Mouse (Mus musculus): Measurements from ENCODE around the gene Ube2h. TPM values are rescaled to one million over a fixed set of nuclear protein-coding genes. Genes with fewer than 3 reads are reported as not detected.
A peak's percentile ranks its signal among the peaks of the same experiment; 100 is the strongest.

Gene Ube2h
- total RNA-seq, 2 experiments from 2014 or later: 90.5 to 94.2 TPM

GRCm38 (mm10) chr6:30173551-30174460, 130.5 kb downstream of the Ube2h start:
- intact Hi-C loops (cut with DNase I): no loop called here
- DNase-seq (ENCODE audit: low spot score in 2 of 2): no peak

GRCm38 (mm10) chr6:30172820-30173550, 131.4 kb downstream of the Ube2h start:
- intact Hi-C loops (cut with DNase I): no loop called here

DNA sequence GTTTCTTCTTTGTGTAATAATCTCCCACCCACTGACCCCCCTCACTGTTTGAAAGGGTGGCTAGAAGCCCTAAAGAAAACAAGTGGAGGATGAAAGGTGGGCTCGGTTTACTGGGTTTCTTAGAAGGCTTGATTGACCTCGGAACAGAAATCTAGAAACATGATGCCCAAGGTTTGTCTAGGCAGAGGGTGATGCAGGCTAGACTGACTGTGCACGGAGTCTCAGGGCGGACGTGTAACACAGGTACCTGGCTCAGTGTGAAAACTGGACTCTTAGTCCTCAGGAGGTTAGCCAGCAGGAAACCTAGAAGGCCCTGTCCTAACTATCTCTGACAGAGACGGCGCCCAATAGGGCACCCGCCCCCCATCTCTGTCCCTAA, 131.9 kb downstream of the Ube2h start:
- intact Hi-C loops (cut with DNase I): no loop called here
- no peak for DNase-seq (ENCODE audit: low spot score in 2 of 2)

More at GRCm38 (mm10) chr6:30172820-30173550, 131.4 kb downstream of the Ube2h start:
- DNase-seq (ENCODE audit: low spot score in 2 of 2): no peak

DNA sequence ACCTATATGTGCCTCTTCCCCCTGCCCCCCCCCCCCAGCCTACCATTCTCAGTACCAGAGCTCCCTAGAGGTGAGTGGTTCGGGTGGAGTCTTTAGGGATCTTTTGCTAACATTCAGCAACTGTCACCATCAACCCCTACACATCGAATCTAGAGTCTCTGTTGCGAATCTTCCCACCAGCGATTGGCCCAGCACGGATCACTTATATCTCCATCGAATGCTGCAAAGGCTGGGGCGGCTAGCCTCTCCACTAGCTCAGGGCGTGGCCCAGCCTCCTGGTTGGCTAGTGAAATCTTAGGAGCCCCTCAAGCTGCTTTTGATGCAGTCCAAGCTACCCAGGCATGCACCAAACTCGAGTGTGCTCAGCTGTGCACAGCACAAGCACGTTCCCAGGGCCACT, 132.4 kb downstream of the Ube2h start:
- intact Hi-C loops (cut with DNase I): no loop called here
- DNase-seq (ENCODE audit: low spot score in 2 of 2): no peak

GRCm38 (mm10) chr6:30171226-30171625, 133.1 kb downstream of the Ube2h start:
- DNase-seq (ENCODE audit: low spot score in 2 of 2): no peak
- intact Hi-C loops (cut with DNase I): no loop called here

- intact Hi-C loops (cut with DNase I): no loop called here
Observed at GRCm38 (mm10) chr6:30169148-30169547, 135.2 kb downstream of the Ube2h start.

GRCm38 (mm10) chr6:30168275-30168674, 136.1 kb downstream of the Ube2h start:
- intact Hi-C loops (cut with DNase I): no loop called here
- DNase-seq (ENCODE audit: low spot score in 2 of 2): no peak

More at GRCm38 (mm10) chr6:30169148-30169547, 135.2 kb downstream of the Ube2h start:
- DNase-seq (ENCODE audit: low spot score in 2 of 2): no peak

GRCm38 (mm10) chr6:30167192-30167591, 137.1 kb downstream of the Ube2h start:
- intact Hi-C loops (cut with DNase I): no loop called here

GRCm38 (mm10) chr6:30166349-30166748, 138.0 kb downstream of the Ube2h start:
- intact Hi-C loops (cut with DNase I): no loop called here
- DNase-seq (ENCODE audit: low spot score in 2 of 2): no peak

More at GRCm38 (mm10) chr6:30167192-30167591, 137.1 kb downstream of the Ube2h start:
- DNase-seq (ENCODE audit: low spot score in 2 of 2): no peak

DNA sequence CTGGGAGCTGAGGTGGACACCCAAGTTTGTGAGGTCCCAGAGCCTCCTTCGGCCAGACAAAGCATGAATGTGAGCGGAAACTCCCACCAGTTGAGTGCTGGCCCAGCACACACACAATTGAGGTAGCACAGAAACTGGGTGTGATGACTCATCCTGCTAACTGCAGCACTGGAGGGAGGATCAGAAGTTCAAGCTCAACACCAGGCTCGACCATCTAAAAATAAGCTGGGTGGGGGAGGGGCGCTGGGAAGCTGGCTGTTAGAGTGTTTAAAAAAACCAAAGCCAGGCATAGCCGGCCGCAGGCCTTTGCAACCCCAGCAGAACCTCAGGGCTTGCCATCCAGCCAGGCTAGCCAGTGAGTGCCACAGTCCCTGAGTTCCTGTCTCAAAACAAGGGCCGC, 142.2 kb downstream of the Ube2h start:
- intact Hi-C loops (cut with DNase I): loop anchor here (5.0 kb wide), 1 partner anchor 160 kb away; no protein-coding TSS in a partner anchor

GRCm38 (mm10) chr6:30161618-30162017, 142.7 kb downstream of the Ube2h start:
- intact Hi-C loops (cut with DNase I): loop anchor here (5.0 kb wide), 1 partner anchor 159 kb away; no protein-coding TSS in a partner anchor
- DNase-seq (ENCODE audit: low spot score in 2 of 2): no peak

More for the DNA sequence above, 142.2 kb downstream of the Ube2h start:
- DNase-seq (ENCODE audit: low spot score in 2 of 2): peak in 1 of 2 experiments; percentile 26

Small RNA genes within 50 kb of the gene (microRNA-seq; reads per million reads assigned to microRNA genes)
- 9.9 to 11.4 reads per million in 2 experiments for gene Mir182
- gene Mir183: 10.7 to 15.1 reads per million in 2 experiments
- gene Mir96: 0 to 0.25 reads per million in 2 experiments

Other genes starting within 250 kb of the Ube2h start
- gene Zc3hc1, start 86.5 kb upstream of the Ube2h start, total RNA-seq (2021): 10 to 100 TPM; 26.5 to 28.9 TPM
- 100 to 1,000 TPM; 106 to 111 TPM for gene Klhdc10, start 97.3 kb upstream of the Ube2h start, total RNA-seq (2021)
- gene Tmem209, start 205.2 kb upstream of the Ube2h start, total RNA-seq (2021): 10 to 100 TPM; 17.4 to 20.1 TPM
- gene Ssmem1, start 205.3 kb upstream of the Ube2h start, total RNA-seq (2021): under 1 TPM; 0.50 to 0.96 TPM
- 1 to 10 TPM; 2.2 to 2.3 TPM for gene Cpa2, start 237.0 kb upstream of the Ube2h start, total RNA-seq (2021)